Mouse (Mus musculus) small intestine, adult 2 months (tissue): ENCODE measurements at regions not wholly inside any gene's neighbourhood (a gene's known extent, or its start where the extent isn't known, plus 50 kb on each side); places are given as distances from the start of the nearest gene placed in this dataset.

Experiments
- CTCF ChIP-seq: fragments of 200-500 bp; IDR thresholded peaks from 2 replicates; pipeline ENCODE4 v1.5.1; 2012; ENCODE audit warnings: low read depth, mild to moderate bottlenecking, control low read depth, inconsistent platforms, low read length, moderate library complexity, mixed read lengths; ENCODE audit not compliant: insufficient replicate concordance, insufficient read length; ENCODE audit errors: extremely low read depth
- POLR2A ChIP-seq: fragments of 200-500 bp; IDR thresholded peaks from 2 replicates; pipeline ENCODE4 v1.6.1; 2012; ENCODE audit warnings: low read depth, mild to moderate bottlenecking, control low read depth, inconsistent platforms, low read length, moderate library complexity

GRCm38 (mm10) chr13:42490956-42491680 is 189.3 kb upstream of the Phactr1 start:
- TF ChIP-seq CTCF (no peak), POLR2A (no peak)
